Mouse (Mus musculus): ENCODE results near the gene Fcho2.

DNA sequence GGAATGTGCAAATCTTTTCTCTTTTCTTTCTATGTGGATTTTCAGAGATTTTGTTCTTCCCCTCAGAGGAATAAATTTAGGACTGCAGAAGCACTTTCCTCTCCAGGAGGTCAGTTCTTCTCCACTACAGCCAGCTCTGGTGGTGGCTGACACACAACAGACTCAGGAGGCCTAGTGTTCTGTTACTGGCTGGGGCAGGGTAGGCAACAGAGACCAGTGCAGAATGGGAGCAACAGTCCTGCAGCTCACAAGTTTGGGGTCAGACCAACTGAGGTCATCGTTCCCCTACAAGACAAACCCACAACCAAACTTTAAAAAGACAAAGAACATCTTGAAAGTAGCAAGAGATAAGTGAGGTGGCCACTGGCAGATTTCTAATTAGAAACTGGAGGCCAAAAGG lies 104.6 kb downstream of the Fcho2 start:
- TF ChIP-seq CTCF (IDR thresholded peaks at IDR 0.05; ENCODE audit: extremely low read depth, insufficient read depth, insufficient read length, insufficient replicate concordance) (no peak), POLR2A (IDR thresholded peaks at IDR 0.05; ENCODE audit: low read depth, low read length) (no peak)
